Mouse (Mus musculus) forebrain, embryonic 12.5 days (tissue): ENCODE results near the gene Mmp9. TPM values are rescaled to one million over a fixed set of nuclear protein-coding genes. Genes with fewer than 3 reads are reported as not detected.

Source experiments
- ATAC-seq: fragments of 200-750 bp; cut with Nextera tagmentation; 2 replicates; pipeline ENCODE4 v1.8.0; 2017; ENCODE audit warnings: moderate TSS enrichment; ENCODE audit not compliant: low FRiP score
- H3K27ac ChIP-seq: fragments of 300-500 bp; sonication (generic); 2 replicates; pipeline ENCODE4 v1.5.1; 2016; ENCODE audit warnings: mild to moderate bottlenecking
- H3K27me3 ChIP-seq: fragments of 300-500 bp; sonication (generic); 2 replicates; pipeline ENCODE4 v1.6.1; 2016; ENCODE audit warnings: mild to moderate bottlenecking
- H3K36me3 ChIP-seq: fragments of 300-500 bp; sonication (generic); replicated peaks from 2 replicates; pipeline ENCODE4 v1.6.1; 2016; ENCODE audit warnings: mild to moderate bottlenecking
- H3K4me1 ChIP-seq: fragments of 300-500 bp; sonication (generic); 2 replicates; pipeline ENCODE4 v1.6.1; 2016
- H3K4me2 ChIP-seq: fragments of 300-500 bp; sonication (generic); 2 replicates; pipeline ENCODE4 v1.6.1; 2016; ENCODE audit warnings: mild to moderate bottlenecking, moderate library complexity
- H3K4me3 ChIP-seq: fragments of 300-500 bp; sonication (generic); replicated peaks from 2 replicates; pipeline ENCODE4 v1.5.1; 2016; ENCODE audit warnings: mild to moderate bottlenecking
- H3K9ac ChIP-seq: fragments of 300-500 bp; sonication (generic); 2 replicates; pipeline ENCODE4 v1.6.1; 2016; ENCODE audit warnings: mild to moderate bottlenecking
- H3K9me3 ChIP-seq: fragments of 300-500 bp; sonication (generic); 2 replicates; pipeline ENCODE4 v1.6.1; 2016
- WGBS: fragments of 180-500 bp; shearing (Covaris S2); methylation state at CpG from one replicate; pipeline ENCODE4 v1.1.7; 2016; 5-methylcytosine and 5-hydroxymethylcytosine counted together
- polyA plus RNA-seq: library from polyadenylated mRNA; unstranded; fragments of >200 nt; fragmentation: Nextera tagmentation; extraction: Ambion mirVana; gene quantifications from 2 replicates; pipeline ENCODE4 v1.2.1, GENCODE M21; 2016

The Mmp9 gene
- polyA plus RNA-seq, 1 experiment from 2014 or later: 3.6 TPM

DNA sequence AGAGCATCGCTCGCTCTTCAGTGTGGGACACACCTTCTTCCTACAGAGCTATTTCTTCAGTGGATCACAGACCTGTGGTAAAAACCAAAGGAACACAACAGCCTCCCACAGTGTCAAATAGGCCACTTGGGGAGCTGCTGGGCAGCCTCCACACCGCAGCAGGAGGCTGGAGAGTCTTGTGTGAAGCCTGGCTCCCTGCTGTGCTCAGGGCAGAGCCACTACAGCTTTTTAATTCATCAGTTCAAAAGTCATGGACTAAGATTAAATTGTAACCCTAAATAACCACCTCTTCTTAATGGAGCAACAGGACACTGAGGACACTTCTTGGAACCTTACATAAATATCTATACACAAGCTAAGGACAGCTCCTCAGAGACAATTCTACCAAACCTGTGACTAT, 62.5 kb downstream of the Mmp9 start:
- peaks cover 97% of the 10 kb centered on the region for H3K36me3 ChIP-seq
- H3K4me2 ChIP-seq: no peak overlapping the region
- H3K9ac ChIP-seq: no peak overlapping the region
- ATAC-seq: no peak
- peaks cover 9% of the 10 kb centered on the region for H3K4me1 ChIP-seq
- no peaks in the 10 kb centered on the region for H3K9me3 ChIP-seq
- 84% methylated on average over 3 of the region's 3 CpGs for WGBS
- H3K4me3 ChIP-seq: no peak overlapping the region
- peaks cover 28% of the 10 kb centered on the region for H3K27me3 ChIP-seq
- H3K27ac ChIP-seq: no peak overlapping the region

DNA sequence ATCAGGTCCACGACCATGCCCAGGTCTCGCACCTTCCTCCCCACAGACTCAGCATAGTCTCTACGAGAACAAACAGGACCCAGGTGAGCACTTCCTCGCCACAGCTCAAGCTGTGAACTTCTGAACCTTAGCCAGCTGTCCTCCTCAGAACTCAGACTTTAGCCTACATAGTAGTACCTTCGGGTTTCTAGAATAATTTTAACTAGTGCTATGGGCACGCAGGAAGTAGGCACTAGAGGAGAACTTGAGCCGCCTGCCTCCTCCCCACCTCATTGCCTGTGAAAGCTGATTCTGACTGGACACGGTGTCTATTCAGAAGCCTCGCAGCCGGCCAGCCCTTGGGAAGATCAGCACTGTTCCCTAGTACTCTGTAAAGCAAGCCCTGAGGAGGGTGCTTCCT, 63.7 kb downstream of the Mmp9 start:
- H3K9ac ChIP-seq: no peak overlapping the region
- no peaks in the 10 kb centered on the region for H3K4me1 ChIP-seq
- peaks cover 16% of the 10 kb centered on the region for H3K27me3 ChIP-seq
- no peak overlapping the region for H3K4me3 ChIP-seq
- peaks cover 100% of the 10 kb centered on the region for H3K36me3 ChIP-seq
- no peak overlapping the region for H3K4me2 ChIP-seq
- no peak for ATAC-seq
- no peak overlapping the region for H3K27ac ChIP-seq
- no peaks in the 10 kb centered on the region for H3K9me3 ChIP-seq
- 89% methylated on average over 10 of the region's 10 CpGs for WGBS

Other genes with a start within 250 kb of the Mmp9 start
- not detected in 2 replicates for gene Spint4, start 242.3 kb upstream of the Mmp9 start, polyA plus RNA-seq
- not detected in 2 replicates for gene Spint5, start 225.5 kb upstream of the Mmp9 start, polyA plus RNA-seq
- gene Wfdc3, start 194.8 kb upstream of the Mmp9 start, polyA plus RNA-seq: 0.73 and 0.81 TPM in 2 replicates
- gene Dnttip1, start 194.8 kb upstream of the Mmp9 start, polyA plus RNA-seq: 83.6 and 88.3 TPM in 2 replicates
- 601 and 611 TPM in 2 replicates for gene Ube2c, start 170.9 kb upstream of the Mmp9 start, polyA plus RNA-seq
- gene Tnnc2, start 160.8 kb upstream of the Mmp9 start, polyA plus RNA-seq: 1.3 TPM in 1 of 2 replicates, not detected in the other
- gene Snx21, start 155.0 kb upstream of the Mmp9 start, polyA plus RNA-seq: 11.5 and 13.0 TPM in 2 replicates
- gene Acot8, start 135.9 kb upstream of the Mmp9 start, polyA plus RNA-seq: 13.2 and 13.7 TPM in 2 replicates
- 10.2 and 10.7 TPM in 2 replicates for gene Zswim3, start 135.7 kb upstream of the Mmp9 start, polyA plus RNA-seq
- 21.4 and 25.7 TPM in 2 replicates for gene Zswim1, start 118.1 kb upstream of the Mmp9 start, polyA plus RNA-seq
- not detected in 2 replicates for gene Spata25, start 112.2 kb upstream of the Mmp9 start, polyA plus RNA-seq
- gene Ctsa, start 107.9 kb upstream of the Mmp9 start, polyA plus RNA-seq: 85.8 and 88.3 TPM in 2 replicates
- gene Neurl2, start 107.3 kb upstream of the Mmp9 start, polyA plus RNA-seq: 4.2 and 4.6 TPM in 2 replicates
- 39.0 and 40.4 TPM in 2 replicates for gene Pltp, start 83.1 kb upstream of the Mmp9 start, polyA plus RNA-seq
- 92.9 and 96.3 TPM in 2 replicates for gene Pcif1, start 61.5 kb upstream of the Mmp9 start, polyA plus RNA-seq
- 18.3 and 19.1 TPM in 2 replicates for gene Zfp335, start 29.0 kb upstream of the Mmp9 start, polyA plus RNA-seq
- gene Slc12a5, start 20.0 kb downstream of the Mmp9 start, polyA plus RNA-seq: 5.6 and 6.2 TPM in 2 replicates
- 138 and 144 TPM in 2 replicates for gene Ncoa5, start 94.1 kb downstream of the Mmp9 start, polyA plus RNA-seq
- gene Cd40, start 114.8 kb downstream of the Mmp9 start, polyA plus RNA-seq: 2.7 and 4.8 TPM in 2 replicates
- gene 1700025C18Rik, start 150.0 kb downstream of the Mmp9 start, polyA plus RNA-seq: not detected in 2 replicates